Mouse (Mus musculus) lung, postnatal 14 days (tissue): Measurements from ENCODE around the gene Nupl1.

Source experiments
- DNase-seq: peaks from one replicate; pipeline ENCODE4 v3.0.0; 2021

Gene Nupl1

DNA sequence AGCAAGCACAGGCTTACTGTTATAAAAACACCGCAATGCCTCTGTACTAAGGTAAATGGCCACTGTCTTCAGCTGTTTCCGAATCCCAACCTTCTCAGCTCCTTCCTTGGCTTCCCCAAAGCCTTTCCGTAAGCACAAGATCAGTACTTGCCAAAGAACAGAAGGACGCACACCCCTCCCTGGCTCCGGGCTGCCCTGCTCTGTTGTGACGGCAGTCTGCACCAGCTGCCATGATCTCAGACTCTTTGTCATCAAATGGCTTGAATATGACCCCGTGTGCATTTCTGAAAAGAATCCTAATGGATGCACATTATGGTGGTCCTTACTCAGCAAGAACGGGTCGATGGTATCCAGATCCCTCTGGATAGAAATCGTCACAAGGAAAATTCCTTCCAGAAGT lies 108.0 kb downstream of the Nupl1 start:
- DNase-seq, result no peak

DNA sequence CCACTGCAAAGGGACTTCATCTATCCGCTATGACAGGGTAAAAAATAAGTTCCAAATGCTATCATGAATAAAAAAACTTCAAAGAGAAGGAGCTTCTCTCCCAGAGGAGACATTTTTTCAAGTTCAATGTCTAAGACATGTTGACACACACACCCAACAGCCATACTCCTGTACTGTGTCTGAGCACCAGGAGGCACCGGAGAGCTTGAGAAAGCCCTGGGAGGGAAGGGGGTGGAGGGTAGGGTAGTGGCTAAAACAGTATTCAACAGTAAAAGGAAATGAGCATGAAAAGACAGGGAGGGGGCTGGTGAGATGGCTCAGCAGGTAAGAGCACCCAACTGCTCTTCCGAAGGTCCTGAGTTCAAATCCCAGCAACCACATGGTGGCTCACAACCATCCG lies 112.9 kb downstream of the Nupl1 start:
- no peak for DNase-seq

DNA sequence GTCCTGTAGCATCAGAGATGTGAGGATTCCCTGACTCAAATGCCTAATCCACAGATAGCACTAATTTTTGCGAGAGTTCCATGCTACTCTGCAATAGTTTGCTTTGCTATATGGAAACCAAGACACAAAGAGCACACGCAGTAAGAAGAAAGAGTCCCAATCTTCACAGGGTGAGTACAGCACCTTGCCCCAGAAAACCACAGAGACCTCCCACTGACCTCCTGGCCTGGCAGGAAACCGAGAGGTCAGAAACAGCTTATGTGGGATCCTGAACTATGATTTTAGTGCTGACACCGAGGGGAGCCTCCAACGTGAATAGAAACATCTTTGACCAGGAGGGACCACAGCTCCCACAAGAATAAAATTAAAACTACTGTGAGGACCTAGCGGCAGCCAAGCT lies 113.4 kb downstream of the Nupl1 start:
- no peak for DNase-seq

DNA sequence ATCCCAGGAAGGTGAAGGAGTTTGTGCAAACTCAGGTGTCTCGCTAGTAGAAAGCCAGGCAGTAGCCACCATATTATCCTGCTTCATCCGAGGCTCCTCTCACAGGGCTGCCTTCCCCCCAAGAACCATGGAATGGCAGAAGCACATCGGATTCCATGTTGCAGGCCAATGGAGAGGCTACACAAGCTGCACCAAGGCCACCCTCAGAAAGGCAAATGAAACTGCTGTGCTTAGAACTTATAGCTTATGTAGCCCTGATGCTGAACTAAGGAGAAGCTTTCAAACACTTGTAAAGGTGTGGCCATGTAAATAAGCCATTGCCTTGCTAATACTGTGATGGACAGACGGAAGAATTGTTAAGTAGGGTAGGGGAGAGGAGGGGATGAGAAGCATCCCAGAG lies 115.4 kb downstream of the Nupl1 start:
- no peak for DNase-seq

DNA sequence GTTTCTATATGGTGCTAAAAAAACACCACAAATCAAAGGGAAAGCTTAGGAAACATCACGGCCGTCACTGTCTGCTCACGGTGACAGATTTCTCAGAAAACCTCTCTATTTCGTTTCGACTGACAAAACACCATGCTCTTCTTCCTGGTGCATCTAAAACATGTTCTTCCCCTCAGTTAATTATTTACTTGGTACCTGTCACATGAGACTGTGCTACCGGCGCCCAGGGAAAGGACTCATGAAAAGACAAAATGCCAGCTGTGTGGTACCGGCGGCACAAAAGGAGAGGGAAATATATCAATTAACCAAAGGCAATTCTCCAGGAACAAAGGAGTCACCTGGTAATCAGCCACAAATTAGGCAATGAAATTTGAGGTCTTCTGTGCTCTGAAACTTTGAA lies 116.5 kb downstream of the Nupl1 start:
- no peak for DNase-seq
